Mouse (Mus musculus) erythroblast, embryonic 14.5 days (primary cell): ENCODE measurements at regions not wholly inside any gene's neighbourhood (a gene's known extent, or its start where the extent isn't known, plus 50 kb on each side); places are given as distances from the start of the nearest gene placed in this dataset.

Experiments
- GATA1 ChIP-seq: IDR thresholded peaks from 2 replicates; pipeline ENCODE4 v1.6.1; 2012; ENCODE audit warnings: low read length, inconsistent platforms, mixed read lengths
- TAL1 ChIP-seq: IDR thresholded peaks from 3 replicates; pipeline ENCODE4 v1.6.1; 2012; ENCODE audit warnings: low read length, inconsistent platforms, mixed read lengths

DNA sequence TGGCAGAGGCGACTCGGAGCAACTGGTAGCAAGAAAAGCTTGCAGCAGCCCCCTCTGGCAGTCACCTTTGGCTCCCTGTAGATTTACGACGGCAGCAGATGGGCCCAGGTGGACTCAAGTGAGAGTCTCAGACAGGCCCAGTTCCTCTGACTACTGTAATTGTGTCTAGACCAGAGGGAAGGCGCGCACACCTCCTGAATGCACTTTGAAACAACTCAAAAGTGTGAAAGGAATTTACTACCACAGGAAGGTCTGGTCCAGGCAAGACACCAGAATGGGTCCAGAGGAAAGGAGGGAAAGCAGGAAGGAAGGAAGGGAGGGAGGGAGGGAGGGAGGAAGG, 224.6 kb upstream of the Hes1 start:
- no peak for TF ChIP-seq GATA1
- TF ChIP-seq TAL1 = no peak
